ENCODE assay signal across 1 mouse cellular context in the genomic region with DNA sequence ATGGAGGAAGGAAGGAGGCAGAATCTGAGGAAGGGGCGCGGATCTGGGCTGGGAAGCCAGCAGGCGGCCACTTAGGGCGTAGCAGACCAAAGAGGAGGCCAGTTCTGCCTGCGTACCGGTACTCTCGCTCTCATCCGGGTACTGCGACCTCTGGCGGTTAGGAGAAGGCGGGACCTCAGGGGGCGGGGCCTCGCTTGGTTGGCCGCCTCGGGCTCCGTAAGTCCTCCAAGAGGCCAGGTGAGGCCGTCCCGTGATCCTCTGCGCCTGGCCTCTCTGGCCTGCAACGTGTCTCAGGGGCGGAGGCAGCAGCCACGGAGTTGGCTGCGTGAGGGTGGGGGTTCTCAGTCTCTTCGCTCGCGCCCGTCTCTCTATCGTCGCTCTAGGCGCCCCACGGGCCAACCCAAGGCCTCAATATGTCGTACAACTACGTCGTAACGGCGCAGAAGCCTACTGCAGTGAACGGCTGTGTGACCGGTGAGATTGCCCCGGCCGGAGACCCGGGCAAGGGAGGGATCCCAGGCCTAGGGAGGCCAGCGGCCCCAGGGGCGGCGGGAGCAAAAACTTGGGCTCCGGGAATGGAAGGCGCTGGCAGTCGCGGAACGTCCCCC.
TF ChIP-seq lines count a peak whose summit lies in the region.

A gene (plus strand): TSS at position 35 of the 608 bp plus-strand sequence.
A gene (minus strand): TSS at position 362 of the 608 bp plus-strand sequence.

TF ChIP-seq in CH12.LX, 34 proteins besides CTCF, POLR2A, EP300 and RAD21:
- TF ChIP-seq E2F4 (IDR thresholded peaks at IDR 0.05; ENCODE audit: insufficient replicate concordance, low read depth, low read length) (no peak), IRF4 (IDR thresholded peaks at IDR 0.05; ENCODE audit: low read depth, low read length) (peak; percentile 69), BHLHE40 (IDR thresholded peaks at IDR 0.05; ENCODE audit: low read depth, low read length) (peak; percentile 47; the same call in 1 of the 2 replicates), SMC3 (IDR thresholded peaks at IDR 0.05; ENCODE audit: low read depth, low read length) (peak; percentile 33; the same call in 1 of the 2 replicates), ZC3H11A (IDR thresholded peaks at IDR 0.05; ENCODE audit: low read depth, low read length) (no peak), MEF2A (IDR thresholded peaks at IDR 0.05; ENCODE audit: borderline replicate concordance, low read depth, low read length) (peak; percentile 75), USF1 (IDR thresholded peaks at IDR 0.05; ENCODE audit: low read depth, low read length) (peak; percentile 51), MAFK (IDR thresholded peaks at IDR 0.05; ENCODE audit: insufficient replicate concordance, low read length) (no peak; the same call in 1 of the 2 replicates), ZNF384 (IDR thresholded peaks at IDR 0.05; ENCODE audit: low read depth, low read length) (peak; percentile 28; the same call in 1 of the 2 replicates), MAZ (IDR thresholded peaks at IDR 0.05; ENCODE audit: low read depth, low read length) (peak; percentile 89), ZKSCAN1 (IDR thresholded peaks at IDR 0.05; ENCODE audit: borderline replicate concordance, low read depth, low read length) (no peak), MAX (IDR thresholded peaks at IDR 0.05; ENCODE audit: low read length) (peak; percentile 86), TCF12 (IDR thresholded peaks at IDR 0.05; ENCODE audit: low read depth, low read length) (peak; percentile 96), PAX5 (IDR thresholded peaks at IDR 0.05; ENCODE audit: low read length) (no peak), JUN (IDR thresholded peaks at IDR 0.05; ENCODE audit: insufficient read depth, low read depth, low read length) (no peak), POLR2AphosphoS2 (IDR thresholded peaks at IDR 0.05; ENCODE audit: low read depth, low read length) (peak; percentile 92; the same call in 1 of the 2 replicates), JUND (conservative IDR thresholded peaks at IDR 0.05; ENCODE audit: low read depth, low read length) (no peak), UBTF (IDR thresholded peaks at IDR 0.05; ENCODE audit: low read depth, low read length) (no peak; the same call in 1 of the 2 replicates), ETS1 (conservative IDR thresholded peaks at IDR 0.05; ENCODE audit: low read depth, low read length) (peak; percentile 35; the same call in 1 of the 2 replicates), NRF1 (IDR thresholded peaks at IDR 0.05; ENCODE audit: low read depth, low read length) (peak; percentile 60), ZMIZ1 (IDR thresholded peaks at IDR 0.05; ENCODE audit: low read depth, low read length) (peak; percentile 97), MYC (IDR thresholded peaks at IDR 0.05; ENCODE audit: low read depth, low read length) (peak; percentile 89), ELF1 (IDR thresholded peaks at IDR 0.05; ENCODE audit: low read depth, low read length) (peak; percentile 85), MXI1 (IDR thresholded peaks at IDR 0.05; ENCODE audit: low read depth, low read length) (peak; percentile 98), USF2 (conservative IDR thresholded peaks at IDR 0.05; ENCODE audit: low read depth, low read length) (no peak), RCOR1 (conservative IDR thresholded peaks at IDR 0.05; ENCODE audit: low read depth, low read length) (no peak; the same call in 1 of the 2 replicates), KAT2A (IDR thresholded peaks at IDR 0.05; ENCODE audit: insufficient replicate concordance, low read length) (peak; percentile 92), NELFE (IDR thresholded peaks at IDR 0.05; ENCODE audit: low read depth, low read length) (peak; percentile 98), GABPA (IDR thresholded peaks at IDR 0.05; ENCODE audit: insufficient replicate concordance, low read depth, low read length) (peak; percentile 83), TBP (conservative IDR thresholded peaks at IDR 0.05; ENCODE audit: low read depth, low read length) (peak; percentile 85), SIN3A (IDR thresholded peaks at IDR 0.05; ENCODE audit: low read length) (peak; percentile 98), CHD1 (IDR thresholded peaks at IDR 0.05; ENCODE audit: low read depth, low read length) (no peak; the same call in 1 of the 2 replicates), HCFC1 (IDR thresholded peaks at IDR 0.05; ENCODE audit: low read depth, low read length) (peak; percentile 91), CHD2 (IDR thresholded peaks at IDR 0.05; ENCODE audit: low read length) (peak; percentile 73)
